24 mouse cellular contexts compared by ENCODE assay signal in the genomic region with DNA sequence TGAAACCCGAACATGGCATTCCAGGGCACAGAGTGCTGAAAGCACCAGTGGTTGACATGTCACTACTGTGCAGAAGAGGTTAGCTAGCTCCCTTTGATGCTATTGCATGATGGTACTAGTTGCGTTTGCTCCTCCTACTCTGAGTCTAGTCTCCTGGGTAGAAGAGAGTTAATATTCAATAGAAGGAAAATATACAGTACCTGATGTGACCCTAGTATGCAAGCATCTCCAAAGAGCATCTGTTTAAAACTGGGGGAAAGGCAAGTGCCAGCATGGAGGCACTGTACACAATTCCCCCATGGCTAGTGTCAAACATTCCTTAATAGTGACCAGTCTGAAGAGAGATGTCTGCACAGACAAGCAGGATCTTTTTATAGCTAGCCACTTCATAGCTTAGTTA.
"Had no signal": no experiment of that assay in that cellular context is flagged by ENCODE, and none has a peak within 500 bp of the region (broad histone marks: within the 10 kb centered on the region; RNA-seq: fewer than 3 reads in every experiment).

No protein-coding gene starts in this region.

- H3K36me3 ChIP-seq: heart, embryonic 13.5 days; heart, embryonic 15.5 days; hindbrain, embryonic 12.5 days; intestine, embryonic 15.5 days; limb, embryonic 10.5 days; limb, embryonic 12.5 days had no signal

- H3K4me2 ChIP-seq: heart, embryonic 11.5 days; heart, embryonic 13.5 days; heart, embryonic 15.5 days; hindbrain, embryonic 12.5 days; hindbrain, embryonic 14.5 days; intestine, embryonic 15.5 days; limb, embryonic 12.5 days had no signal

- H3K27ac ChIP-seq: gastrocnemius, adult 2 months; heart, adult 2 months; heart, embryonic 13.5 days; heart, embryonic 15.5 days; hindbrain, embryonic 10.5 days; hindbrain, embryonic 12.5 days; hindbrain, embryonic 14.5 days; intestine, embryonic 15.5 days; layer of hippocampus, adult 2 months; left cerebral cortex, adult 2 months; limb, embryonic 10.5 days; limb, embryonic 12.5 days had no signal

- ATAC-seq: hindbrain, embryonic 16.5 days; inflammation-experienced regulatory T-cells, adult 6 months; intestine, embryonic 15.5 days; intestine, postnatal 0 days had no signal

- H3K27me3 ChIP-seq: heart, embryonic 13.5 days; heart, embryonic 15.5 days; hindbrain, embryonic 12.5 days; intestine, embryonic 15.5 days; limb, embryonic 12.5 days had no signal

- H3K9me3 ChIP-seq: heart, embryonic 13.5 days; heart, embryonic 15.5 days; hindbrain, embryonic 10.5 days; hindbrain, embryonic 12.5 days; intestine, embryonic 15.5 days; limb, embryonic 10.5 days; limb, embryonic 12.5 days had no signal

- H3K4me3 ChIP-seq: gastrocnemius, adult 2 months; heart, adult 2 months; heart, embryonic 13.5 days; heart, embryonic 15.5 days; hindbrain, embryonic 10.5 days; hindbrain, embryonic 12.5 days; intestine, embryonic 15.5 days; layer of hippocampus, adult 2 months; left cerebral cortex, adult 2 months; limb, embryonic 10.5 days; limb, embryonic 12.5 days had no signal

- DNase-seq: gastrocnemius, adult 2 months; gastrocnemius, postnatal 10 days; gastrocnemius, postnatal 25 days; heart, adult 2 months; heart, postnatal 4 days; kidney, adult 18-20 months; kidney, adult 8-10 months; kidney, postnatal 10 days; kidney, postnatal 25 days; kidney, postnatal 4 days had no signal

- H3K9ac ChIP-seq: heart, embryonic 13.5 days; heart, embryonic 15.5 days; hindbrain, embryonic 12.5 days; hindbrain, embryonic 14.5 days; intestine, embryonic 15.5 days; limb, embryonic 12.5 days had no signal

- H3K4me1 ChIP-seq: heart, embryonic 15.5 days had no signal
